Mouse (Mus musculus) lung, embryonic 14.5 days (tissue): ENCODE results near the gene Zfp39. TPM values are rescaled to one million over a fixed set of nuclear protein-coding genes. Genes with fewer than 3 reads are reported as not detected.
"Not testable (repeated sequence)": the region's sequence is repeated elsewhere in the genome, so short reads cannot be mapped to it uniquely, and the experiment has no call there.

Experiments used
- ATAC-seq: fragments of 200-750 bp; cut with Nextera tagmentation; 2 replicates; pipeline ENCODE4 v1.8.0; 2017; ENCODE audit warnings: mild to moderate bottlenecking, moderate TSS enrichment, moderate library complexity; ENCODE audit not compliant: insufficient read depth
- DNase-seq: peaks from one replicate; pipeline ENCODE4 v3.0.0-alpha.2; 2015
- H3K27ac ChIP-seq: fragments of 300-500 bp; sonication (generic); 2 replicates; pipeline ENCODE4 v1.5.1; 2014; ENCODE audit warnings: low read depth, mild to moderate bottlenecking, moderate library complexity
- H3K27me3 ChIP-seq: fragments of 300-500 bp; sonication (generic); 2 replicates; pipeline ENCODE4 v1.6.1; 2014; ENCODE audit warnings: low read length, control low read depth; ENCODE audit not compliant: insufficient read depth
- H3K36me3 ChIP-seq: fragments of 300-500 bp; sonication (generic); 2 replicates; pipeline ENCODE4 v1.6.1; 2014; ENCODE audit warnings: control low read depth; ENCODE audit not compliant: insufficient read depth
- H3K4me1 ChIP-seq: fragments of 300-500 bp; sonication (generic); 2 replicates; pipeline ENCODE4 v1.6.1; 2014; ENCODE audit warnings: antibody characterized with exemption, control low read depth; ENCODE audit not compliant: insufficient read depth
- H3K4me2 ChIP-seq: fragments of 300-500 bp; sonication (generic); 2 replicates; pipeline ENCODE4 v1.6.1; 2014; ENCODE audit warnings: mild to moderate bottlenecking
- H3K4me3 ChIP-seq: fragments of 300-500 bp; sonication (generic); 2 replicates; pipeline ENCODE4 v1.5.1; 2014; ENCODE audit warnings: low read depth, low read length
- H3K9ac ChIP-seq: fragments of 300-500 bp; sonication (generic); 2 replicates; pipeline ENCODE4 v1.6.1; 2014
- H3K9me3 ChIP-seq: fragments of 300-500 bp; sonication (generic); 2 replicates; pipeline ENCODE4 v1.6.1; 2016; ENCODE audit warnings: low read depth, low read length, control low read depth
- CTCF ChIP-seq: IDR thresholded peaks from 2 replicates; pipeline ENCODE4 v1.5.1; 2016; ENCODE audit warnings: antibody characterized with exemption, low read depth
- WGBS: fragments of 180-500 bp; shearing (Covaris S2); extraction: QIAGEN DNeasy Blood & Tissue Kit; methylation state at CpG from one replicate; pipeline ENCODE4 v1.1.7; 2014; 5-methylcytosine and 5-hydroxymethylcytosine counted together
- polyA plus RNA-seq: library from polyadenylated mRNA; unstranded; fragments of >200 nt; fragmentation: Nextera tagmentation; extraction: Ambion mirVana; gene quantifications from 2 replicates; pipeline ENCODE4 v1.2.1, GENCODE M21; 2014

Zfp39 gene
- polyA plus RNA-seq, 1 experiment from 2014 or later = 7.9 TPM

DNA sequence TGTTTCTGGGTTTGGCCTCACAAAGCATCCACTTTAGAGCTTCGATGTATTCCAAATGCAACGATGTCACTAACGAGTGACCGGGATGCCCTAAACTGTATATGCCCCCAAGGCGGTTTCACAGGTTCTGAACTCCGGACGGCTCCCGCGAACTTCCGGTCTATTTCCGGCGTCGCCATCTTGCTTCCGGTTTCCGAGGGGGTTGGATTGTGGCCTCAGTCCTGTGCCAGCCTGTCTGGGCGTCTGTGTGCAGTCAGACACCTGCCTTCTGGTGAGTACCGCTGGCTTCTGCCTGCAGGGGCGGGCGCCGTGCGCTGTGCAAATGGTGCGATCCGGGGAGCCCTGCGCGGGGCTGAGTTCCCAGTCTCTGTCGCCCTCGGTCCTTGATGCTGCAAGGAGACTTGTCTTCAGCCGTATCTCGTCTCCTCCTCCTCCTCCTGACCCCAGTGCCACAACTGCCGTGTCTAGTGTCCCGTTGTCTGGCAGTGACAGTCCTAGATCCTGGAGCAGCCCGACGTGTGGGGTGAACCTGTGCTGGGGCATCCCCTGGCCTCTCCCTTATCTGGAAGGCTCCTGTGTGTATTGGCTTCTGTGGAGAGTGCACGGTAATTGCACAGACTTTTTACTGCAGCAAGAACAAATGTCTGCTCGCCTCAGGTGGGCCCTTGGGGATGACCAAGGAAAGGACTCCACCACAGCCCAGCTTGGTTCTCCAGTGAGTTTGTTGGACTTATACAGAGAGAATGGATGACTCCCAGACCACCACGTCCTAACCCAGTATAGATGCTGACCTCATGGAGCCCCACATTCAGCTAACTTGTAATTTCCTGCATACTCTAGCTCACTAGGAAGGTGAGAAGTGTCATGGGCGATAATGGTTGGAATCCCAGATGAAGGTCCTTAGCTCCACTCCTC lies 36.7 kb downstream of the Zfp39 start, which contains the start of gene 2810021J22Rik:
Gene 2810021J22Rik (plus strand): TSS at position 178 of the 915 bp plus-strand sequence.
- 3% methylated on average over 37 of the region's 37 CpGs for WGBS
- Histone ChIP-seq H3K4me3 (peak within 1 kb of the TSS; percentile 63), H3K4me2 (peak within 1 kb of the TSS; percentile 81), H3K9me3 (no peaks in the 10 kb centered on the region), H3K36me3 (peaks cover 7% of the 10 kb centered on the region), H3K27me3 (no peaks in the 10 kb centered on the region), H3K27ac (peak within 1 kb of the TSS; percentile 77), H3K9ac (peak within 1 kb of the TSS; percentile 74), H3K4me1 (peaks cover 3% of the 10 kb centered on the region; the same call in 1 of the 2 replicates)
- peak; percentile 26; the same call in 1 of the 2 replicates for TF ChIP-seq CTCF
- ATAC-seq = peak; percentile 93
- peak; percentile 90 for DNase-seq

DNA sequence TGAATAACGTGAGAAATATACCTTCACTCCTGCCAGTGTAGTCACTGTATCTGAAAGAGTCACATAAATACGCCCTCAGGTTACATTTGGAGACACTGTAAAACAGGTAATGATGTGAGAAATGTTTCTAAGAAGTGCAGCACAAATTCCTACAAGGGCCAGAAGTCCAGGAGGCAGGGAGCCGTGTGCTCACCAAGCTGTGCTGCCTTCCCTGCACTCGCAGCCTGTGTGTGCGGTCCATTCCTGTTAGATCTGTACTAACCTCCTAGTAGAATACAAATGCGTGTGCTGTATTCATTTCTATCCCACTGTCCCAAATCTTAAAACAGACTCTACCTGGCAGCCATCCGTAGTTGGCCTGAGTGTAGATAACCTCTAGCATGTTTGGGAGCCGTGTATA lies 43.3 kb downstream of the Zfp39 start:
- Histone ChIP-seq H3K27ac (no peak overlapping the region), H3K27me3 (no peaks in the 10 kb centered on the region), H3K36me3 (peaks cover 32% of the 10 kb centered on the region), H3K4me2 (no peak overlapping the region), H3K9ac (no peak overlapping the region), H3K4me1 (no peaks in the 10 kb centered on the region), H3K4me3 (no peak overlapping the region), H3K9me3 (peaks cover 16% of the 10 kb centered on the region; the same call in 1 of the 2 replicates)
- no peak for TF ChIP-seq CTCF
- 93% methylated on average over 8 of the region's 8 CpGs for WGBS
- ATAC-seq = no peak
- no peak for DNase-seq

DNA sequence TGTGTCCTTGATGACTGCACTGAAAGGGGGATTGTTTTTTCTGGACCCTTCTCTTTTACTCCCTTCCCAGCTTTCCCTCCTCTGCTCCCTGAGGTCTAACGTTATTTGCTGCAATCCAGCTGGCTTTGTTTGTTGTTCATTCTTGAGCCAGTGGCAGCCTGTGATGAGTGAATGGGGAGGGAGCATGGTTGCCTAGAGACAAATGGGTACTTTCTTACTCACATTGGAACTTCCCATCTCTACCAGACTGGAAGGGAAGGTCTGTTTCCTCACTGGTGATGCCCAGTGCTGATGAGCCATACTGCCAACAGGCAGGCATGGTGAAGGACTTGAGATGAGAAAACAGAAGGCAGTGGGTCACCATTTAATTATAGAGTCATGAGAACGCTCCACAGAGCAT lies 54.3 kb downstream of the Zfp39 start:
- H3K9ac ChIP-seq = no peak overlapping the region
- no peak for DNase-seq
- H3K36me3 ChIP-seq = peaks cover 18% of the 10 kb centered on the region; the same call in 1 of the 2 replicates
- 0 out of 2 replicates have a peak, but pooled peaks cover 3% of the 10 kb centered on the region for H3K4me1 ChIP-seq
- no peak for ATAC-seq
- H3K27ac ChIP-seq = no peak overlapping the region
- H3K4me2 ChIP-seq = no peak overlapping the region
- H3K27me3 ChIP-seq = no peaks in the 10 kb centered on the region
- H3K9me3 ChIP-seq = no peaks in the 10 kb centered on the region
- no peak overlapping the region for H3K4me3 ChIP-seq
- no peak for TF ChIP-seq CTCF
- 51% methylated on average over 2 of the region's 2 CpGs for WGBS

DNA sequence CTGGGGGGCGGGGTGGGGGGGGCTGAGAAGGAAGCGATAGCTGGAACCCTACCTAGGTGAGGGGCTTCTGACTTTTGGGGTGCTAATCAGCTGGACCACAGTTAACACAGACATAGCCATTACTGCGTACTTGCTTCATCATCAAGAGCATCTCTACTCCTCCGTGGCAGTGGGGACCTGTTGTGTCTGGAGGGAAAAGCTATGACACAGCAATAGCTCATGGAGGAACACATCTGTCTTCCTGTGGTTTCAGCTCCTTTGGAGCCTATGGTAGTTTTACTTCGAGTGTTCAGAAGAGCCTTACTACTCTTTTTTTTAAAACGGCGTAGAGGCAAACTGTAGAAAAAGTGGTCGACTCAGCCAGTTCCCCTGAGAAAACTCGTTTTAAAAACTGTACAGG lies 56.4 kb downstream of the Zfp39 start:
- DNase-seq (no peak), ATAC-seq (no peak)
- H3K36me3 ChIP-seq = peaks cover 13% of the 10 kb centered on the region; the same call in 1 of the 2 replicates
- 43% methylated on average over 9 of the region's 9 CpGs for WGBS
- no peaks in the 10 kb centered on the region for H3K27me3 ChIP-seq
- H3K4me1 ChIP-seq = 0 out of 2 replicates have a peak, but pooled peaks cover 3% of the 10 kb centered on the region
- H3K27ac ChIP-seq = no peak overlapping the region
- peak overlapping the region; percentile 79 for H3K4me2 ChIP-seq
- TF ChIP-seq CTCF = no peak
- H3K4me3 ChIP-seq = peak overlapping the region; percentile 63
- H3K9me3 ChIP-seq = no peaks in the 10 kb centered on the region
- peak overlapping the region; percentile 78 for H3K9ac ChIP-seq

DNA sequence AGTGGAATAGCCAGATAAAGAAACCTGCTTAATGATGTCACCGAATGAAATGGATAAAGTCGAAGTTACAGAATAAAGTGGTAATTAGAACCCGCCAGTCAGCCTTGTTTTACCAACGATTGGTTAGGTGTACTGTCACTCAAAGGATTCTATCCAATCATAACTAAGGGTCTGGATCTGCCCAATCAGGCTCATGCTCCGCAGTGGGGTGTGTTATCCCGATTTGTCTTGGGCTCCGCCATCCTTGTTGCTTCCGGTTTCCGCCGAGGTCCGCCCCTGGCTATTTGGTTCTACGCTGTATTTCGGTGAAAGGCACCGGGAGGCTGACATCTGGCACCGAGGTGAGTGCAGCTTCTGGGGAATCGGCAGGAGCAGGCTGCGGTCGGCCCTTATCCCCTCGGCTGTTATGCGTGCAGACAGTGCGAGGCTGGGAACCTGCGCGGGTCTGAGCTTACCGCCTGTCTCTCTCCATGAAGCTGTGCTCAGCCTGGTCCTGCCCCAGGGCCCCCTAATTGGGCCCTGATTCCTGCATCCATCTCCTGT lies 57.0 kb downstream of the Zfp39 start, which contains the start of gene Gm12258:
Gene Gm12258 (plus strand): TSS at position 240 of the 543 bp plus-strand sequence.
- peak; percentile 98 for DNase-seq
- peak within 1 kb of the TSS; percentile 63 for H3K4me3 ChIP-seq
- no peaks in the 10 kb centered on the region for H3K27me3 ChIP-seq
- no peak within 1 kb of the TSS for H3K27ac ChIP-seq
- H3K4me1 ChIP-seq = 0 out of 2 replicates have a peak, but pooled peaks cover 3% of the 10 kb centered on the region
- H3K4me2 ChIP-seq = peak within 1 kb of the TSS; percentile 79
- no peaks in the 10 kb centered on the region for H3K9me3 ChIP-seq
- WGBS = under 1% methylated on average over 24 of the region's 24 CpGs
- H3K36me3 ChIP-seq = peaks cover 13% of the 10 kb centered on the region; the same call in 1 of the 2 replicates
- no peak for TF ChIP-seq CTCF
- ATAC-seq = peak; percentile 100
- peak within 1 kb of the TSS; percentile 78 for H3K9ac ChIP-seq

DNA sequence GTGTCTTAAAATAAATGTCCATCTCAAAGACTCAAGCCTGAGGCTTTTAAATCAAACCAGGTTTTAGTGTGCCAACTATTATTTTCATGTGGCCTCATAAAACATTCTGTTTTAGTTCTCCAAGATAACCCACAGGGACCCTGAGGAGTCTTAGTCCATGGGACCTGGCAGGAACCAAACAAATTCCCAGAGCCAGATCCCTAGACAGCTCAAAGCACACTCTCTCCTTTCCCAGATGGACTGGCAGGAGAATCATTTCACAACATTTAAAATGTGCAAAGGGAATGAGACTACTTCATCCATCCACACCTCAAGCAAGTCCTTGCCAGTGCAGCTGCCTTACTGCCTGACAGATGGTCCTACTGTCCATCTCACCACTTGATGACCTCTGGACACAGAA lies 65.1 kb downstream of the Zfp39 start, which contains the start of gene Olfr311:
Gene Olfr311 (plus strand): TSS at position 301 of the 400 bp plus-strand sequence.
- not testable (repeated sequence) for H3K27ac ChIP-seq, ATAC-seq, H3K9ac ChIP-seq

More for the DNA sequence above, 65.1 kb downstream of the Zfp39 start, which contains the start of gene Olfr311:
- not testable (repeated sequence) for H3K4me3 ChIP-seq, DNase-seq, H3K36me3 ChIP-seq, H3K9me3 ChIP-seq, H3K4me1 ChIP-seq, H3K4me2 ChIP-seq, H3K27me3 ChIP-seq

Other genes starting within 250 kb of the Zfp39 start
- not detected in 2 replicates for gene Olfr322, start 245.4 kb downstream of the Zfp39 start, polyA plus RNA-seq
- not detected in 2 replicates for gene Olfr320, start 223.1 kb downstream of the Zfp39 start, polyA plus RNA-seq
- gene Olfr319, start 205.1 kb downstream of the Zfp39 start, polyA plus RNA-seq = not detected in 2 replicates
- not detected in 2 replicates for gene Olfr318, start 180.2 kb downstream of the Zfp39 start, polyA plus RNA-seq
- not detected in 2 replicates for gene Olfr317, start 165.0 kb downstream of the Zfp39 start, polyA plus RNA-seq
- not detected in 2 replicates for gene Olfr316, start 151.5 kb downstream of the Zfp39 start, polyA plus RNA-seq
- not detected in 2 replicates for gene Olfr315, start 131.0 kb downstream of the Zfp39 start, polyA plus RNA-seq
- 0.11 TPM in 1 of 2 replicates, not detected in the other for gene Olfr314, start 121.3 kb downstream of the Zfp39 start, polyA plus RNA-seq
- not detected in 2 replicates for gene Fam183b, start 102.3 kb downstream of the Zfp39 start, polyA plus RNA-seq
- not detected in 2 replicates for gene Olfr313, start 89.2 kb downstream of the Zfp39 start, polyA plus RNA-seq
- gene Olfr312, start 75.0 kb downstream of the Zfp39 start, polyA plus RNA-seq = not detected in 2 replicates
- gene Olfr311, start 65.0 kb downstream of the Zfp39 start, polyA plus RNA-seq = not detected in 2 replicates
- 7.2 and 9.3 TPM in 2 replicates for gene Gm12258, start 57.1 kb downstream of the Zfp39 start, polyA plus RNA-seq
- 5.8 and 9.2 TPM in 2 replicates for gene 2810021J22Rik, start 37.0 kb downstream of the Zfp39 start, polyA plus RNA-seq
- not detected in 2 replicates for gene Btnl10, start 13.7 kb upstream of the Zfp39 start, polyA plus RNA-seq
- 273 and 293 TPM in 2 replicates for gene Rnf187, start 34.7 kb upstream of the Zfp39 start, polyA plus RNA-seq
- gene Hist3h2ba, start 44.7 kb upstream of the Zfp39 start, polyA plus RNA-seq = 9.0 and 9.5 TPM in 2 replicates
- gene Hist3h2a, start 50.5 kb upstream of the Zfp39 start, polyA plus RNA-seq = 18.1 and 18.5 TPM in 2 replicates
- gene Trim17, start 50.5 kb upstream of the Zfp39 start, polyA plus RNA-seq = 0.14 and 0.22 TPM in 2 replicates
- 17.2 and 18.2 TPM in 2 replicates for gene Trim11, start 73.9 kb upstream of the Zfp39 start, polyA plus RNA-seq
- gene Obscn, start 232.2 kb upstream of the Zfp39 start, polyA plus RNA-seq = 0.14 and 1.4 TPM in 2 replicates